Mouse (Mus musculus): ENCODE results near the gene Abcc8. TPM values are rescaled to one million over a fixed set of nuclear protein-coding genes. Genes with fewer than 3 reads are reported as not detected.

Gene Abcc8
- polyA plus RNA-seq, 1 experiment from 2014 or later = 1.8 TPM

DNA sequence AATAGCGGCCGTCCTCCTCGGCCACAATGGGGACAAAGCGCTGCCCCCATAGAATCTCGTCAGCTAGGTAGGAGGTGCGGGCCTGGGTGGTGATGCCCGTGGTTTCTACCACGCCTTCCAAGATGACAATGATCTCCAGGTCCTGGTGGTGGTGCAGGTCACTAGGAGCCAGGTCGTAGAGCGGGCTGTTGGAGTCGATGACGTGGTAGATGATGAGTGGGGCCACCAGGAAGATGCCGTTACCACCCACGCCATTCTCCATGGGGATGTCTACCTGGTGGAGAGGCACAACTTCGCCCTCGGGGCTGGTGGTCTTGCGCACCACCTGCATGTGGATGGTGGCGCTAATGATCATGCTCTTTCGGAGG is 80.9 kb downstream of the Abcc8 start:
- no peaks in the 10 kb centered on the region for H3K9me3 ChIP-seq (ENCODE audit: control insufficient read depth)
- ATAC-seq = no peak
- no peaks in the 10 kb centered on the region for H3K36me3 ChIP-seq (ENCODE audit: control insufficient read depth, insufficient read depth)
- H3K27ac ChIP-seq (ENCODE audit: low read depth, low read length) = no peak overlapping the region
- no peak for TF ChIP-seq CTCF (IDR thresholded peaks at IDR 0.05; ENCODE audit: low read depth)
- 0 out of 2 replicates have a peak, but pooled peaks cover 7% of the 10 kb centered on the region for H3K27me3 ChIP-seq (replicated peaks; ENCODE audit: control insufficient read depth, insufficient read depth, low read length)
- no peak overlapping the region for H3K4me2 ChIP-seq (replicated peaks; ENCODE audit: low read depth)
- no peaks in the 10 kb centered on the region for H3K4me1 ChIP-seq (replicated peaks; ENCODE audit: control insufficient read depth, insufficient read depth, low read length)
- H3K9ac ChIP-seq (ENCODE audit: low read depth, low read length) = no peak overlapping the region
- WGBS = 92% methylated on average over 19 of the region's 19 CpGs
- no peak overlapping the region for H3K4me3 ChIP-seq (ENCODE audit: low read depth, low read length)

DNA sequence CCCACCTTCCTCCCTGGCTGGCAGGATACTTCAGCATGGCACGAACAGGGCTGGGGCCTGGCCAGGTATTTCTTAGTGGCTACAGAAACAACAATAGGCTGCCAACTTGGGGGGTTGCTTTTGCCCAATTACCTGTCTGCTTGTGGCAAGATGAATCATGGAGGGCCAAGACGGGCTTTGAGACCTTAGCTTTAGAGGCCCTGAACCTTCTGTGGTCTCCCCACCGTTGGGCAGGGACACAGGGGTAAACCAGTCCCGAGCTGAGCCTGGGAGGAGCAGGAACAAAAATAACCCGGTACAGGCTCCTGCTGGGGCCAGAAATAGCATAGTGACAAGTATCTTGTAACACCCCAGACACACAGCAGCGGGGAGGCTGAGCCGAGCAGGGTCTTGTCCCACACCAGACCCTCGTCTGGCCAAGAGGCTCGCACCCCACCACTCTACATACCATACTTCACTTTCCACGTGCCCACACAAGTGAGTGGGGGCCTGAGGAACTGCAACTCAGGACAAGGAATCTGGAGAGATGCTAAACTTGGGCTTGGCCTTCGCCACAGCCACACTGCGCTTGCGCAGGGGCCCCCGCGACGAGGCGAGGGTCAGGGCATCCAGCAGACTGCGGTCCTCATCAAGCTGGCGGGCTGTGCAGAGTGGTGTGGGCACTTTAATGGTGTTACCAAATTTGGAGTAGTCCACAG is 81.5 kb downstream of the Abcc8 start:
- Histone ChIP-seq H3K9me3 (ENCODE audit: control insufficient read depth) (no peaks in the 10 kb centered on the region), H3K27me3 (replicated peaks; ENCODE audit: control insufficient read depth, insufficient read depth, low read length) (0 out of 2 replicates have a peak, but pooled peaks cover 7% of the 10 kb centered on the region), H3K36me3 (ENCODE audit: control insufficient read depth, insufficient read depth) (no peaks in the 10 kb centered on the region), H3K4me1 (replicated peaks; ENCODE audit: control insufficient read depth, insufficient read depth, low read length) (no peaks in the 10 kb centered on the region), H3K4me2 (replicated peaks; ENCODE audit: low read depth) (no peak overlapping the region), H3K27ac (ENCODE audit: low read depth, low read length) (no peak overlapping the region), H3K9ac (ENCODE audit: low read depth, low read length) (no peak overlapping the region), H3K4me3 (ENCODE audit: low read depth, low read length) (no peak overlapping the region)
- TF ChIP-seq CTCF (IDR thresholded peaks at IDR 0.05; ENCODE audit: low read depth) = no peak
- no peak for ATAC-seq
- 83% methylated on average over 19 of the region's 19 CpGs for WGBS

DNA sequence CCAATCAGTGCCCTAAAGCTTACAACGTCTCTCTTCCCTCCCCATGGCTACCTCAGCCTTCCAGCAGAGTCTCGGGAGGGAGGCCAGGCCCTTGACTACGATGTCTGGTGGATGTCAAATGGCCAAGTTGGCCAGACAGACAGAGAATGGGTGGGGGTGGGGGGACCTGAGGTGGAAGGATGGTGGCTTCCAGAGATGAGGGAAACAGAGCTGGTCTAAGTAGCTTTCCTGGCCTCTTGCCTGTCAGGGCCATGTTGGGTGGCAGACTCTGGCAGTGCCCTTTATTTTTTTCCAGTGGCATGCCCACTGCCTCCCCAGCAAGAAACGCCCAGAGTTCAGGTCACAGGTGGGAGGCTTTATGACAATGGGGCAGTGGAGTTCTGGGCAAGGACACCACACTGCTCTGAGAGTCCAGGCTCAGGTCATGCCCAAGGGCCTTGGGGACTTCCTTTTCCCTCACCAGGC is 82.5 kb downstream of the Abcc8 start:
- Histone ChIP-seq H3K9me3 (ENCODE audit: control insufficient read depth) (no peaks in the 10 kb centered on the region), H3K36me3 (ENCODE audit: control insufficient read depth, insufficient read depth) (no peaks in the 10 kb centered on the region), H3K27ac (ENCODE audit: low read depth, low read length) (no peak overlapping the region), H3K4me3 (ENCODE audit: low read depth, low read length) (no peak overlapping the region), H3K9ac (ENCODE audit: low read depth, low read length) (no peak overlapping the region), H3K27me3 (replicated peaks; ENCODE audit: control insufficient read depth, insufficient read depth, low read length) (0 out of 2 replicates have a peak, but pooled peaks cover 7% of the 10 kb centered on the region), H3K4me1 (replicated peaks; ENCODE audit: control insufficient read depth, insufficient read depth, low read length) (no peaks in the 10 kb centered on the region), H3K4me2 (replicated peaks; ENCODE audit: low read depth) (no peak overlapping the region)
- no peak for ATAC-seq
- 53% methylated on average over 4 of the region's 4 CpGs for whole genome bisulfite sequencing
- TF ChIP-seq CTCF (IDR thresholded peaks at IDR 0.05; ENCODE audit: low read depth) = no peak

DNA sequence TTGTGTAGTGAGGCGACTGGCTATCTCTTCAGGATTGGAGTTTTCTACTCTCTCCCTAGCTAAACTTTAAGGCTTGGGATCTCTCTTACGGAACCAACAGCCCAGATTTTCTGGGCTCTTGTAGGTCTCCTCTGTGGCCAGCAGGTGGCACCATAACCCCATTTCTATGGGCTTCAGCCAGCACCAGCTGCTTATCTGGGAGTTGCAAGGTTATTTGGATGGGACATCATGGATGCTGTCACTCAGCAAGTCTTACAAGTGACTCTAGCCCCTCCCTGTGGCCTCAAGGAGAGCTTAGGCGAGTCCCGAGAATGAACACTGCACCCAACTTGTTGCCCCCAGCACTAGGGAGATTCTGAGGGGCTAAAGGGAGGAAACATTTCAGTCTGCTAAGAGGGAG is 83.7 kb downstream of the Abcc8 start:
- peak; percentile 48 for ATAC-seq
- WGBS = 2% methylated on average over 4 of the region's 4 CpGs

DNA sequence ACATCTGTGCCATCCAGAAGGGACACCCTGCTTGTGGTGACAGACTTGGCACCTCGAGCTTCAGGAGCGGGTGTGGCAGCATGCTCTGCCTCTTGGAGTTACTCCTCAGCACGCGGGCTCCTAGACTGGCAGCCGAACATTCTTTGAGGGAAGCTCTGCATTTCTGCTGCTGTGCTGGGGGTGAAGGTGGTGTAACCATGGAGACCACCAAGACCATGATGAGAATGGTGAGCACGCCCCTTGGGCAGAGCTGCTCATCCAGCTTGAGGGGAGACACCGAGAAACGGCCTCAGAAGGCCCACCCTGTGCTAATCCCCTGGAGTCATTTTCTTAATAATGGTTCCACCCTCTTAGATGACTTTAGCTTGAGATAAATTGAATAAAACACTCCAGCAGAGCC is 87.0 kb downstream of the Abcc8 start:
- ATAC-seq = no peak
- no peak overlapping the region for H3K4me3 ChIP-seq (ENCODE audit: low read depth, low read length)
- H3K27me3 ChIP-seq (replicated peaks; ENCODE audit: control insufficient read depth, insufficient read depth, low read length) = 0 out of 2 replicates have a peak, but pooled peaks cover 7% of the 10 kb centered on the region
- no peaks in the 10 kb centered on the region for H3K36me3 ChIP-seq (ENCODE audit: control insufficient read depth, insufficient read depth)
- no peak for TF ChIP-seq CTCF (IDR thresholded peaks at IDR 0.05; ENCODE audit: low read depth)
- H3K4me2 ChIP-seq (replicated peaks; ENCODE audit: low read depth) = no peak overlapping the region
- no peaks in the 10 kb centered on the region for H3K4me1 ChIP-seq (replicated peaks; ENCODE audit: control insufficient read depth, insufficient read depth, low read length)
- no peak overlapping the region for H3K9ac ChIP-seq (ENCODE audit: low read depth, low read length)
- H3K27ac ChIP-seq (ENCODE audit: low read depth, low read length) = no peak overlapping the region
- H3K9me3 ChIP-seq (ENCODE audit: control insufficient read depth) = no peaks in the 10 kb centered on the region
- WGBS = 55% methylated on average over 8 of the region's 8 CpGs

More for the DNA sequence above, 83.7 kb downstream of the Abcc8 start:
- no peak overlapping the region for H3K9ac ChIP-seq (ENCODE audit: low read depth, low read length)
- no peaks in the 10 kb centered on the region for H3K4me1 ChIP-seq (replicated peaks; ENCODE audit: control insufficient read depth, insufficient read depth, low read length)
- no peak overlapping the region for H3K4me3 ChIP-seq (ENCODE audit: low read depth, low read length)
- TF ChIP-seq CTCF (IDR thresholded peaks at IDR 0.05; ENCODE audit: low read depth) = peak; percentile 96
- no peak overlapping the region for H3K27ac ChIP-seq (ENCODE audit: low read depth, low read length)
- no peak overlapping the region for H3K4me2 ChIP-seq (replicated peaks; ENCODE audit: low read depth)
- no peaks in the 10 kb centered on the region for H3K9me3 ChIP-seq (ENCODE audit: control insufficient read depth)
- H3K27me3 ChIP-seq (replicated peaks; ENCODE audit: control insufficient read depth, insufficient read depth, low read length) = 0 out of 2 replicates have a peak, but pooled peaks cover 7% of the 10 kb centered on the region
- no peaks in the 10 kb centered on the region for H3K36me3 ChIP-seq (ENCODE audit: control insufficient read depth, insufficient read depth)

DNA sequence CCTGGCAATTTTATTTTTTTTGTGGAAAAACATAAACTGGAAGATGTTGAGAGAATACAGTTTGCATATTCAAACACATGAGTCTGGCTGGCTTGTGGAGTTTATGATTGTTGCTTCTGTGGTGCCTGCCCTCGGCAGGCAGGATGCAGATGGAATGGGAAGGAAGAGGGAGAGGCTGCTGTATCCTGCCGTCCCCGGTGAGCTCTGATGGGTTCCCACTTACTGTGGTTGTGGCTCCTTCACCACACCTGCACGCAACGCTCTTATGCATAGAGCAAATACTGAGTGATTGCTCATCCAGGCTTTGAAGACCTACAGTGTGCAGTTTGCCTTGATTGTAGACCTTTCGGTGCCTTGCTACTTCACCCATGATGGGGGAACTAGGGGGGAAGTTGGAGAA is 91.6 kb downstream of the Abcc8 start:
- H3K9me3 ChIP-seq (ENCODE audit: control insufficient read depth) = no peaks in the 10 kb centered on the region
- no peak for TF ChIP-seq CTCF (IDR thresholded peaks at IDR 0.05; ENCODE audit: low read depth)
- H3K27me3 ChIP-seq (replicated peaks; ENCODE audit: control insufficient read depth, insufficient read depth, low read length) = no peaks in the 10 kb centered on the region
- H3K36me3 ChIP-seq (ENCODE audit: control insufficient read depth, insufficient read depth) = peaks cover 12% of the 10 kb centered on the region; the same call in 1 of the 2 replicates
- H3K4me1 ChIP-seq (replicated peaks; ENCODE audit: control insufficient read depth, insufficient read depth, low read length) = peaks cover 8% of the 10 kb centered on the region; the same call in 1 of the 2 replicates
- no peak overlapping the region for H3K9ac ChIP-seq (ENCODE audit: low read depth, low read length)
- no peak for ATAC-seq
- 85% methylated on average over 6 of the region's 6 CpGs for WGBS
- no peak overlapping the region for H3K4me2 ChIP-seq (replicated peaks; ENCODE audit: low read depth)
- no peak overlapping the region for H3K4me3 ChIP-seq (ENCODE audit: low read depth, low read length)
- no peak overlapping the region for H3K27ac ChIP-seq (ENCODE audit: low read depth, low read length)

Measured in intestine, postnatal 0 days (tissue).